Mouse (Mus musculus) C2C12 (cell line): ENCODE results near the gene Lgals12. TPM values are rescaled to one million over a fixed set of nuclear protein-coding genes. Genes with fewer than 3 reads are reported as not detected.

Experiments used
- H3K27me3 ChIP-seq: one replicate; pipeline ENCODE4 v1.6.1; 2011; ENCODE audit not compliant: control insufficient read depth, insufficient read depth, insufficient read length
- H3K36me3 ChIP-seq: one replicate; pipeline ENCODE4 v1.6.1; 2011; ENCODE audit not compliant: control insufficient read depth, insufficient read depth
- H3K4me3 ChIP-seq: one replicate; pipeline ENCODE4 v1.5.1; 2011; ENCODE audit warnings: mild to moderate bottlenecking, control low read depth; ENCODE audit not compliant: poor library complexity, insufficient read depth, severe bottlenecking
- H3K79me2 ChIP-seq: one replicate; pipeline ENCODE4 v1.6.1; 2011; ENCODE audit not compliant: control insufficient read depth, insufficient read depth
- H3K79me3 ChIP-seq: one replicate; pipeline ENCODE4 v1.6.1; 2011; ENCODE audit warnings: low read depth, control low read depth
- H3ac ChIP-seq: one replicate; pipeline ENCODE3; 2011; ENCODE audit warnings: low read depth; ENCODE audit not compliant: control insufficient read depth, insufficient read length
- CEBPB ChIP-seq: IDR thresholded peaks from one replicate; pipeline ENCODE4 v1.6.1; 2011; ENCODE audit warnings: low read depth, mild to moderate bottlenecking, control low read depth, moderate library complexity
- CTCF ChIP-seq: IDR thresholded peaks from one replicate; pipeline ENCODE4 v1.5.1; 2011; ENCODE audit not compliant: control insufficient read depth, insufficient read depth, insufficient read length
- FOSL1 ChIP-seq: IDR thresholded peaks from one replicate; pipeline ENCODE4 v1.8.0; 2011; ENCODE audit warnings: mild to moderate bottlenecking, low read length; ENCODE audit not compliant: poor library complexity, insufficient read depth, severe bottlenecking
- MAX ChIP-seq: IDR thresholded peaks from one replicate; pipeline ENCODE4 v1.6.1; 2011; ENCODE audit warnings: mild to moderate bottlenecking, control low read depth
- MYOD1 ChIP-seq: IDR thresholded peaks from one replicate; pipeline ENCODE4 v1.6.1; 2011; ENCODE audit warnings: low read depth; ENCODE audit not compliant: control insufficient read depth, insufficient read length
- MYOG ChIP-seq: IDR thresholded peaks from one replicate; pipeline ENCODE4 v1.6.1; 2011; ENCODE audit not compliant: control insufficient read depth, insufficient read length; ENCODE audit errors: extremely low read depth
- USF1 ChIP-seq: IDR thresholded peaks from one replicate; pipeline ENCODE4 v1.6.1; 2011; ENCODE audit warnings: low read depth, mild to moderate bottlenecking, control low read depth, moderate library complexity
- polyA plus RNA-seq: library from polyadenylated mRNA; unstranded; fragments of >200 nt; fragmentation: generic; extraction: Trizol; gene quantifications from one replicate; pipeline ENCODE4 v1.2.1, GENCODE M21; 2012; ENCODE audit warnings: missing spikeins

Gene Lgals12
- polyA plus RNA-seq, 1 experiment, result not detected

- Histone ChIP-seq H3K4me3 (no peak overlapping the region), H3K79me2 (no peaks in the 10 kb centered on the region), H3K79me3 (no peaks in the 10 kb centered on the region), H3K27me3 (no peaks in the 10 kb centered on the region), H3ac (no peak overlapping the region), H3K36me3 (no peaks in the 10 kb centered on the region)
- TF ChIP-seq USF1, result no peak
- TF ChIP-seq CTCF, result no peak
- no peak for TF ChIP-seq MYOG
- TF ChIP-seq FOSL1, result no peak
- TF ChIP-seq MAX, result no peak
- no peak for TF ChIP-seq MYOD1
- TF ChIP-seq CEBPB, result no peak
These were observed 23.9 kb downstream of the Lgals12 start for GRCm38 (mm10) chr19:7583101-7583500.

- TF ChIP-seq MYOD1 (no peak), CTCF (no peak), USF1 (no peak), FOSL1 (no peak), CEBPB (no peak), MYOG (no peak)
- Histone ChIP-seq H3K79me3 (no peaks in the 10 kb centered on the region), H3K79me2 (no peaks in the 10 kb centered on the region), H3K36me3 (no peaks in the 10 kb centered on the region), H3K4me3 (no peak overlapping the region), H3ac (no peak overlapping the region), H3K27me3 (no peaks in the 10 kb centered on the region)
These were observed 26.0 kb downstream of the Lgals12 start for GRCm38 (mm10) chr19:7581042-7581441.

- H3ac ChIP-seq, result no peak overlapping the region
- no peaks in the 10 kb centered on the region for H3K36me3 ChIP-seq
- no peaks in the 10 kb centered on the region for H3K27me3 ChIP-seq
- no peak for TF ChIP-seq FOSL1
- H3K79me3 ChIP-seq, result no peaks in the 10 kb centered on the region
- no peaks in the 10 kb centered on the region for H3K79me2 ChIP-seq
- H3K4me3 ChIP-seq, result no peak overlapping the region
These were observed 29.3 kb downstream of the Lgals12 start for GRCm38 (mm10) chr19:7577710-7578109.

GRCm38 (mm10) chr19:7576180-7576579 is 30.8 kb downstream of the Lgals12 start:
- TF ChIP-seq FOSL1 (no peak), MYOG (no peak), USF1 (no peak), MYOD1 (no peak), CTCF (no peak), MAX (no peak), CEBPB (no peak)
- no peaks in the 10 kb centered on the region for H3K79me3 ChIP-seq
- no peak overlapping the region for H3K4me3 ChIP-seq

GRCm38 (mm10) chr19:7569650-7570049 is 37.3 kb downstream of the Lgals12 start:
- Histone ChIP-seq H3K79me3 (no peaks in the 10 kb centered on the region), H3K36me3 (no peaks in the 10 kb centered on the region), H3K79me2 (no peaks in the 10 kb centered on the region), H3K27me3 (no peaks in the 10 kb centered on the region), H3K4me3 (no peak overlapping the region), H3ac (no peak overlapping the region)
- peak; percentile 49 for TF ChIP-seq CEBPB
- TF ChIP-seq USF1, result no peak
- TF ChIP-seq FOSL1, result peak; percentile 30
- TF ChIP-seq MYOG, result no peak
- peak; percentile 65 for TF ChIP-seq MYOD1

More at GRCm38 (mm10) chr19:7576180-7576579, 30.8 kb downstream of the Lgals12 start:
- no peak overlapping the region for H3ac ChIP-seq
- H3K79me2 ChIP-seq, result no peaks in the 10 kb centered on the region
- no peaks in the 10 kb centered on the region for H3K36me3 ChIP-seq
- H3K27me3 ChIP-seq, result no peaks in the 10 kb centered on the region

- Histone ChIP-seq H3K4me3 (no peak overlapping the region), H3K79me3 (no peaks in the 10 kb centered on the region)
These were observed 38.6 kb downstream of the Lgals12 start for GRCm38 (mm10) chr19:7568364-7568763.

More at GRCm38 (mm10) chr19:7568364-7568763, 38.6 kb downstream of the Lgals12 start:
- Histone ChIP-seq H3K79me2 (no peaks in the 10 kb centered on the region), H3ac (no peak overlapping the region), H3K36me3 (no peaks in the 10 kb centered on the region), H3K27me3 (no peaks in the 10 kb centered on the region)
- no peak for TF ChIP-seq MAX
- TF ChIP-seq CTCF, result no peak
- no peak for TF ChIP-seq FOSL1
- no peak for TF ChIP-seq CEBPB
- TF ChIP-seq USF1, result no peak
- TF ChIP-seq MYOD1, result no peak
- TF ChIP-seq MYOG, result no peak
